Mouse (Mus musculus) liver, embryonic 12.5 days (tissue): ENCODE data around the gene Sorbs2. TPM values are rescaled to one million over a fixed set of nuclear protein-coding genes. Genes with fewer than 3 reads are reported as not detected.

Experiments
- ATAC-seq: fragments of 200-750 bp; cut with Nextera tagmentation; 2 replicates; pipeline ENCODE4 v1.8.0; 2017; ENCODE audit warnings: moderate number of reproducible peaks, mild to moderate bottlenecking, moderate library complexity
- H3K27ac ChIP-seq: fragments of 300-500 bp; sonication (generic); 2 replicates; pipeline ENCODE4 v1.5.1; 2016; ENCODE audit warnings: mild to moderate bottlenecking
- H3K27me3 ChIP-seq: fragments of 300-500 bp; sonication (generic); replicated peaks from 2 replicates; pipeline ENCODE4 v1.6.1; 2016; ENCODE audit warnings: mild to moderate bottlenecking, moderate library complexity
- H3K36me3 ChIP-seq: fragments of 300-500 bp; sonication (generic); 2 replicates; pipeline ENCODE4 v1.6.1; 2016; ENCODE audit warnings: mild to moderate bottlenecking, moderate library complexity
- H3K4me1 ChIP-seq: fragments of 300-500 bp; sonication (generic); 2 replicates; pipeline ENCODE4 v1.6.1; 2016
- H3K4me2 ChIP-seq: fragments of 300-500 bp; sonication (generic); 2 replicates; pipeline ENCODE4 v1.6.1; 2016; ENCODE audit warnings: mild to moderate bottlenecking, moderate library complexity
- H3K4me3 ChIP-seq: fragments of 300-500 bp; sonication (generic); 2 replicates; pipeline ENCODE4 v1.5.1; 2016; ENCODE audit warnings: mild to moderate bottlenecking, moderate library complexity
- H3K9ac ChIP-seq: fragments of 300-500 bp; sonication (generic); 2 replicates; pipeline ENCODE4 v1.6.1; 2016; ENCODE audit warnings: mild to moderate bottlenecking, moderate library complexity
- H3K9me3 ChIP-seq: fragments of 300-500 bp; sonication (generic); replicated peaks from 2 replicates; pipeline ENCODE4 v1.6.1; 2016; ENCODE audit warnings: mild to moderate bottlenecking, moderate library complexity
- WGBS: fragments of 180-500 bp; shearing (Covaris S2); methylation state at CpG from one replicate; pipeline ENCODE4 v1.1.7; 2016; ENCODE audit not compliant: insufficient replicate concordance; 5-methylcytosine and 5-hydroxymethylcytosine counted together
- polyA plus RNA-seq: library from polyadenylated mRNA; unstranded; fragments of >200 nt; fragmentation: Nextera tagmentation; extraction: Ambion mirVana; gene quantifications from 2 replicates; pipeline ENCODE4 v1.2.1, GENCODE M21; 2016

Gene Sorbs2
- polyA plus RNA-seq, 1 experiment from 2014 or later: 3.6 TPM

- Histone ChIP-seq H3K27ac (no peak overlapping the region), H3K9ac (no peak overlapping the region), H3K4me1 (no peaks in the 10 kb centered on the region), H3K4me3 (no peak overlapping the region), H3K9me3 (no peaks in the 10 kb centered on the region), H3K27me3 (no peaks in the 10 kb centered on the region), H3K4me2 (no peak overlapping the region), H3K36me3 (no peaks in the 10 kb centered on the region)
- no peak for ATAC-seq
- WGBS: 50% methylated on average over 3 of the region's 3 CpGs
Observed at GRCm38 (mm10) chr8:45580544-45580866, 72.9 kb downstream of the Sorbs2 start.

- no peak for ATAC-seq
- no peaks in the 10 kb centered on the region for H3K36me3 ChIP-seq
- H3K27ac ChIP-seq: no peak overlapping the region
- 63% methylated on average over 1 of the region's 1 CpGs for WGBS
- no peak overlapping the region for H3K9ac ChIP-seq
- H3K4me2 ChIP-seq: no peak overlapping the region
- no peaks in the 10 kb centered on the region for H3K27me3 ChIP-seq
- no peaks in the 10 kb centered on the region for H3K9me3 ChIP-seq
- H3K4me3 ChIP-seq: no peak overlapping the region
- no peaks in the 10 kb centered on the region for H3K4me1 ChIP-seq
Observed at GRCm38 (mm10) chr8:45583856-45584255, 76.3 kb downstream of the Sorbs2 start.

GRCm38 (mm10) chr8:45584390-45585052 lies 76.9 kb downstream of the Sorbs2 start:
- no peaks in the 10 kb centered on the region for H3K4me1 ChIP-seq
- H3K9ac ChIP-seq: no peak overlapping the region
- ATAC-seq: no peak
- H3K36me3 ChIP-seq: no peaks in the 10 kb centered on the region
- H3K27me3 ChIP-seq: no peaks in the 10 kb centered on the region
- no peaks in the 10 kb centered on the region for H3K9me3 ChIP-seq
- no peak overlapping the region for H3K27ac ChIP-seq
- H3K4me2 ChIP-seq: no peak overlapping the region
- 70% methylated on average over 9 of the region's 9 CpGs for WGBS
- H3K4me3 ChIP-seq: no peak overlapping the region

- no peaks in the 10 kb centered on the region for H3K27me3 ChIP-seq
- WGBS: 37% methylated on average over 4 of the region's 4 CpGs
- no peaks in the 10 kb centered on the region for H3K36me3 ChIP-seq
- H3K4me2 ChIP-seq: no peak overlapping the region
- no peak overlapping the region for H3K9ac ChIP-seq
- H3K27ac ChIP-seq: no peak overlapping the region
- ATAC-seq: no peak
- H3K9me3 ChIP-seq: no peaks in the 10 kb centered on the region
- no peak overlapping the region for H3K4me3 ChIP-seq
- H3K4me1 ChIP-seq: no peaks in the 10 kb centered on the region
Observed at GRCm38 (mm10) chr8:45585158-45585557, 77.6 kb downstream of the Sorbs2 start.

GRCm38 (mm10) chr8:45587011-45587410 lies 79.4 kb downstream of the Sorbs2 start:
- 77% methylated on average over 9 of the region's 9 CpGs for WGBS
- Histone ChIP-seq H3K4me1 (no peaks in the 10 kb centered on the region), H3K36me3 (no peaks in the 10 kb centered on the region), H3K4me3 (no peak overlapping the region), H3K9me3 (no peaks in the 10 kb centered on the region), H3K27ac (no peak overlapping the region), H3K4me2 (no peak overlapping the region), H3K9ac (no peak overlapping the region), H3K27me3 (no peaks in the 10 kb centered on the region)
- no peak for ATAC-seq

- Histone ChIP-seq H3K9ac (no peak overlapping the region), H3K4me2 (no peak overlapping the region), H3K9me3 (no peaks in the 10 kb centered on the region), H3K4me1 (no peaks in the 10 kb centered on the region), H3K36me3 (no peaks in the 10 kb centered on the region), H3K27me3 (no peaks in the 10 kb centered on the region), H3K27ac (no peak overlapping the region), H3K4me3 (no peak overlapping the region)
- ATAC-seq: no peak
- WGBS: 67% methylated on average over 4 of the region's 4 CpGs
Observed at GRCm38 (mm10) chr8:45591888-45592287, 84.3 kb downstream of the Sorbs2 start.

- H3K9me3 ChIP-seq: no peaks in the 10 kb centered on the region
- H3K9ac ChIP-seq: no peak overlapping the region
- WGBS: 63% methylated on average over 5 of the region's 5 CpGs
- H3K4me1 ChIP-seq: no peaks in the 10 kb centered on the region
- no peak overlapping the region for H3K4me2 ChIP-seq
- no peak for ATAC-seq
- no peak overlapping the region for H3K27ac ChIP-seq
- no peaks in the 10 kb centered on the region for H3K36me3 ChIP-seq
- H3K4me3 ChIP-seq: no peak overlapping the region
- H3K27me3 ChIP-seq: no peaks in the 10 kb centered on the region
Observed at GRCm38 (mm10) chr8:45593711-45594110, 86.1 kb downstream of the Sorbs2 start.

GRCm38 (mm10) chr8:45595983-45596382 lies 88.4 kb downstream of the Sorbs2 start:
- Histone ChIP-seq H3K36me3 (no peaks in the 10 kb centered on the region), H3K27ac (no peak overlapping the region), H3K9ac (no peak overlapping the region), H3K4me1 (no peaks in the 10 kb centered on the region), H3K27me3 (no peaks in the 10 kb centered on the region), H3K4me3 (no peak overlapping the region), H3K4me2 (no peak overlapping the region), H3K9me3 (no peaks in the 10 kb centered on the region)
- no peak for ATAC-seq
- 72% methylated on average over 1 of the region's 1 CpGs for WGBS

GRCm38 (mm10) chr8:45596591-45596990 lies 89.0 kb downstream of the Sorbs2 start:
- WGBS: 59% methylated on average over 2 of the region's 2 CpGs
- H3K27me3 ChIP-seq: no peaks in the 10 kb centered on the region
- H3K4me3 ChIP-seq: no peak overlapping the region
- no peak overlapping the region for H3K9ac ChIP-seq
- no peaks in the 10 kb centered on the region for H3K36me3 ChIP-seq
- H3K9me3 ChIP-seq: no peaks in the 10 kb centered on the region
- H3K4me1 ChIP-seq: no peaks in the 10 kb centered on the region
- no peak overlapping the region for H3K27ac ChIP-seq
- ATAC-seq: no peak
- no peak overlapping the region for H3K4me2 ChIP-seq

- WGBS: 62% methylated on average over 7 of the region's 7 CpGs
- H3K36me3 ChIP-seq: no peaks in the 10 kb centered on the region
- H3K9ac ChIP-seq: no peak overlapping the region
- H3K27me3 ChIP-seq: no peaks in the 10 kb centered on the region
- H3K9me3 ChIP-seq: no peaks in the 10 kb centered on the region
- ATAC-seq: no peak
- H3K4me1 ChIP-seq: no peaks in the 10 kb centered on the region
- no peak overlapping the region for H3K27ac ChIP-seq
- H3K4me2 ChIP-seq: no peak overlapping the region
- no peak overlapping the region for H3K4me3 ChIP-seq
Observed at GRCm38 (mm10) chr8:45597631-45598420, 90.2 kb downstream of the Sorbs2 start.

- Histone ChIP-seq H3K4me1 (no peaks in the 10 kb centered on the region), H3K4me2 (no peak overlapping the region), H3K36me3 (no peaks in the 10 kb centered on the region), H3K27ac (no peak overlapping the region), H3K27me3 (no peaks in the 10 kb centered on the region), H3K4me3 (no peak overlapping the region), H3K9ac (no peak overlapping the region), H3K9me3 (no peaks in the 10 kb centered on the region)
- no peak for ATAC-seq
- WGBS: 54% methylated on average over 2 of the region's 2 CpGs
Observed at GRCm38 (mm10) chr8:45598883-45599282, 91.3 kb downstream of the Sorbs2 start.

- Histone ChIP-seq H3K27ac (no peak overlapping the region), H3K27me3 (no peaks in the 10 kb centered on the region), H3K4me1 (no peaks in the 10 kb centered on the region), H3K4me2 (no peak overlapping the region), H3K4me3 (no peak overlapping the region), H3K9ac (no peak overlapping the region), H3K36me3 (no peaks in the 10 kb centered on the region), H3K9me3 (no peaks in the 10 kb centered on the region)
- no peak for ATAC-seq
- WGBS: 59% methylated on average over 4 of the region's 4 CpGs
Observed at GRCm38 (mm10) chr8:45602019-45602418, 94.4 kb downstream of the Sorbs2 start.
